Mouse (Mus musculus) liver, embryonic 18 days (tissue): ENCODE data around the gene L3mbtl2. TPM values are rescaled to one million over a fixed set of nuclear protein-coding genes. Genes with fewer than 3 reads are reported as not detected.

Experiments
- polyA plus RNA-seq: library from polyadenylated mRNA; depleted of rRNA; stranded (reverse); fragments of >200 nt; gene quantifications from 2 replicates; pipeline ENCODE4 v1.2.3, GENCODE M21; 2012; rRNA removed

L3mbtl2 gene
- 6.6 TPM in 2 replicates for polyA plus RNA-seq

DNA sequence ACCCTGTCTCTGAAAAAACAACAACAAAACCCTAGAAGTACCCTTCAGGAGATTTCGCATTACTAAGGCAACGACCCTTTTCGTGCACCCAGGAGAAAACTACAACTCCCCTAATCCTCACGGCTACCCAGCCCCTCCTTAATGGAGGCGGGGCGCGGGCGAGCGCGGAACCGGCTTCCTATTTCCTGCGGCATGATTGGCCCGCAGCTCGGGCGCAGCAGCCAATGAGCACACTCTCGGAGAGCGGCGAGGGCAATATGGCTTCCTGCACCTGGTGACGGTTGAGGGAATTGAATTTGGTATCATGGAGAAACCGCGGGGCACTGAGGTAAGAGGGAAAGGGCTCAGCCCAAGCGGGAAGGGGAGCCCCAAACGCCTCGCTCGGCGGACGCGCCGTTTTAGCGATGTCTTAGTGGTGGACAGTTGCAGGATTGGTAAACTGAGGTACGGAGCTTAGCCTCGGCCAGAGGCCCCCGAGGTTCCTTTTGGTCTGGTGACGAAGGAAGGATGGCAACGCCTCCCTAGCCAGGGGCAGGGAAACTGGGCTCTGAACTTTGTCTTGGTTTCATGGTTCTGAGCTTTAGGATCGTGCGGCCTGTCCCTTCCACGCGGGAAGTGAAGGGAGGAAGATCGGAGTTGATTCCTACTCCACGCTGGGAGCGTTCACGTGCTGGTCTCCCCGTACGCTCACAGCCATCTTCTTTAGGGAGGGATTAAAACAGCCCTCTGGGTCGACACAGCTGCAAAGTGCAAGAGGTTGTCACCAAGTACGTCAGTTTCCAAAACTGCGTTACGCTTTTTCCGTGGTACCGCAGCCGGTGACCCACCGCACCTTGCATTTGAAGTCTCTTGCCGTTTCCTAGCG, at the start of gene L3mbtl2:
Gene L3mbtl2, plus strand, starts transcription at position 193 of the 865 bp plus-strand sequence.

DNA sequence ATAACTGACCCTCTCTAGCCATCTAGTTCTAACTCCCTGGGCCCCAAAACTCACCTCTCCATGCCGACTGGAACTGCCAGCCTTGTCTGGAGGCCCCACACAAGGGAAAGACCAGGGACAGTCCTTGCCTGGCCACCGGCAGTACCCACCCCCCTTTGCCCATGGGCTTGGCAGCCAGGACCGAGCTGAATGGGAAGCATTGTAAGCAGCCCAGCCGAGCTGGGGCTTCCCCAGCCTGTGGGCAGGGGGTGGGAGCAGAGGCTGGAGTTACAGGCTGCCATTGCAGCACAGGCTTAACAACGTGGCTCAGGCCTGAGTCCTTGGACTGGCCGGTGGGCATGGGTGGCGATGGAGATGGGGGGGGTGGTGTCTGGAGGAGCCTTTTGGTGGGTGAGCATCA, 33.5 kb downstream of the L3mbtl2 start, which contains the start of gene Chadl:
Gene Chadl, minus strand, starts transcription at position 113 of the 400 bp plus-strand sequence.

Other genes starting within 250 kb of the L3mbtl2 start
- 58.5 and 71.9 TPM in 2 replicates for gene Rbx1, start 197.6 kb upstream of the L3mbtl2 start, polyA plus RNA-seq
- 7.8 and 10.2 TPM in 2 replicates for gene Ep300, start 78.5 kb upstream of the L3mbtl2 start, polyA plus RNA-seq
- gene Chadl, start 33.4 kb downstream of the L3mbtl2 start, polyA plus RNA-seq, result 0.64 and 0.74 TPM in 2 replicates
- 5.3 and 6.2 TPM in 2 replicates for gene Zc3h7b, start 81.2 kb downstream of the L3mbtl2 start, polyA plus RNA-seq
- gene Rangap1, start 81.6 kb downstream of the L3mbtl2 start, polyA plus RNA-seq, result 34.1 and 37.9 TPM in 2 replicates
- gene Tef, start 138.5 kb downstream of the L3mbtl2 start, polyA plus RNA-seq, result 13.3 and 13.4 TPM in 2 replicates
- gene Tob2, start 194.9 kb downstream of the L3mbtl2 start, polyA plus RNA-seq, result 7.6 and 8.2 TPM in 2 replicates
- gene Phf5a, start 208.0 kb downstream of the L3mbtl2 start, polyA plus RNA-seq, result 41.4 and 42.2 TPM in 2 replicates
- 96.0 and 118 TPM in 2 replicates for gene Aco2, start 208.4 kb downstream of the L3mbtl2 start, polyA plus RNA-seq